Mouse (Mus musculus): ENCODE measurements at regions not wholly inside any gene's neighbourhood (a gene's known extent, or its start where the extent isn't known, plus 50 kb on each side); places are given as distances from the start of the nearest gene placed in this dataset.

GRCm38 (mm10) chr13:28750949-28751692 is 202.4 kb downstream of the Sox4 start:
- DNase-seq = no peak

GRCm38 (mm10) chr13:28740158-28740670 is 213.3 kb downstream of the Sox4 start:
- DNase-seq = no peak

- no peak for DNase-seq
Measured at GRCm38 (mm10) chr13:28738160-28739100, 215.1 kb downstream of the Sox4 start.

GRCm38 (mm10) chr13:28732475-28732874 is 221.0 kb downstream of the Sox4 start:
- DNase-seq = no peak

- no peak for DNase-seq
Measured at GRCm38 (mm10) chr13:28732036-28732435, 221.5 kb downstream of the Sox4 start.

GRCm38 (mm10) chr13:28730059-28730580 is 223.4 kb downstream of the Sox4 start:
- DNase-seq = no peak

GRCm38 (mm10) chr13:28728768-28729167 is 224.7 kb downstream of the Sox4 start:
- DNase-seq = no peak

GRCm38 (mm10) chr13:28724300-28724699 is 229.2 kb downstream of the Sox4 start:
- peak in 1 of 2 experiments; percentile 29 for DNase-seq

- no peak for DNase-seq
Measured at GRCm38 (mm10) chr13:28722074-28722473, 231.4 kb downstream of the Sox4 start.

- DNase-seq = no peak
Measured at GRCm38 (mm10) chr13:28721548-28721981, 231.9 kb downstream of the Sox4 start.

- DNase-seq = peak in 1 of 2 experiments; percentile 29
Measured at GRCm38 (mm10) chr13:28720639-28721239, 232.8 kb downstream of the Sox4 start.

- peak; percentile 59 to 78 for DNase-seq
Measured at GRCm38 (mm10) chr13:28720169-28720568, 233.3 kb downstream of the Sox4 start.

- no peak for DNase-seq
Measured at GRCm38 (mm10) chr13:28718868-28719265, 234.6 kb downstream of the Sox4 start.

GRCm38 (mm10) chr13:28718169-28718867 is 235.2 kb downstream of the Sox4 start:
- DNase-seq = peak; percentile 8 to 36

GRCm38 (mm10) chr13:28717404-28717803 is 236.1 kb downstream of the Sox4 start:
- no peak for DNase-seq

- no peak for DNase-seq
Measured at GRCm38 (mm10) chr13:28709966-28710365, 243.5 kb downstream of the Sox4 start.

GRCm38 (mm10) chr13:28701309-28701708 is 252.2 kb downstream of the Sox4 start:
- no peak for DNase-seq

- DNase-seq = no peak
Measured at GRCm38 (mm10) chr13:28700081-28700480, 253.4 kb downstream of the Sox4 start.

- no peak for DNase-seq
Measured at GRCm38 (mm10) chr13:28699490-28700032, 254.0 kb downstream of the Sox4 start.

GRCm38 (mm10) chr13:28697796-28698678 is 255.5 kb downstream of the Sox4 start:
- no peak for DNase-seq

- peak; percentile 19 to 44 for DNase-seq
Measured at GRCm38 (mm10) chr13:28693078-28693477, 260.4 kb downstream of the Sox4 start.
